Comparison of ENCODE assay signal across 10 mouse cellular contexts in genomic region chr3:142674607-142675006, GRCm38 (mm10). TPM values are rescaled to one million over a fixed set of nuclear protein-coding genes. Genes with fewer than 3 reads are reported as not detected.
A peak's percentile ranks its signal among the peaks of the same experiment; 100 is the strongest.
DNase-seq lines count a peak whose midpoint lies in the region; ATAC-seq and TF ChIP-seq lines count a peak whose summit lies in the region.
"Had no signal": no experiment of that assay in that cellular context is flagged by ENCODE, and none has a peak within 500 bp of the region (broad histone marks: within the 10 kb centered on the region; RNA-seq: fewer than 3 reads in every experiment).

No protein-coding gene starts in this region.

- peak; percentile 64 for TF ChIP-seq CTCF in forebrain, postnatal 0 days (IDR thresholded peaks at IDR 0.05; ENCODE audit: low read depth)
- 0 out of 2 replicates have a peak, but pooled peaks have one; percentile 21 for TF ChIP-seq CTCF in lung, adult 2 months (IDR thresholded peaks at IDR 0.05; ENCODE audit: insufficient read depth, low read length)
- TF ChIP-seq CTCF in brain, embryonic 14.5 days (IDR thresholded peaks at IDR 0.05; ENCODE audit: borderline replicate concordance, extremely low read depth, insufficient read depth, insufficient read length), result no peak

- ATAC-seq in forebrain, postnatal 0 days, result no peak

- H3K4me3 ChIP-seq in forebrain, postnatal 0 days (ENCODE audit: low read depth, low read length), result no peak overlapping the region
- H3K4me3 ChIP-seq in forebrain, embryonic 10.5 days, result no peak overlapping the region
- H3K4me3 ChIP-seq in lung, adult 2 months (replicated peaks; ENCODE audit: extremely low read depth, low read depth, low read length), result no peak overlapping the region
- H3K4me3 ChIP-seq: hindbrain, embryonic 12.5 days had no signal

- WGBS in forebrain, postnatal 0 days, result 77% methylated on average over 1 of the region's 1 CpGs
- 69% methylated on average over 1 of the region's 1 CpGs for WGBS in forebrain, embryonic 10.5 days
- 81% methylated on average over 1 of the region's 1 CpGs for WGBS in lung, adult 2 months

- peak; percentile 33 for DNase-seq in forebrain, postnatal 0 days
- no peak for DNase-seq in forebrain, embryonic 10.5 days (ENCODE audit: extremely low spot score, low spot score)
- DNase-seq in lung, adult 2 months, result no peak
- DNase-seq in lung, postnatal 10 days, result no peak
- peak; percentile 35 for DNase-seq in brain, embryonic 14.5 days (ENCODE audit: low read depth)
- DNase-seq in retina, postnatal 1 day, result peak; percentile 11
- no peak for DNase-seq in right cerebral cortex, adult 2 months (ENCODE audit: low spot score in 2 of 2)
- no peak for DNase-seq in layer of hippocampus, adult 11-12 months (ENCODE audit: low spot score)

- no peak for TF ChIP-seq POLR2A in lung, adult 2 months (IDR thresholded peaks at IDR 0.05; ENCODE audit: borderline replicate concordance, extremely low read depth, low read depth, low read length)
- no peak for TF ChIP-seq POLR2A in brain, embryonic 14.5 days (IDR thresholded peaks at IDR 0.05; ENCODE audit: borderline replicate concordance, extremely low read depth, insufficient read depth, insufficient read length, poor library complexity, severe bottlenecking)

- H3K36me3 ChIP-seq in forebrain, postnatal 0 days (ENCODE audit: insufficient read depth), result no peaks in the 10 kb centered on the region
- H3K36me3 ChIP-seq in forebrain, embryonic 10.5 days (replicated peaks), result no peaks in the 10 kb centered on the region
- H3K36me3 ChIP-seq: hindbrain, embryonic 12.5 days had no signal

- H3K4me2 ChIP-seq in forebrain, postnatal 0 days (ENCODE audit: low read depth), result no peak overlapping the region
- H3K4me2 ChIP-seq: hindbrain, embryonic 12.5 days had no signal

- no peak overlapping the region for H3K27ac ChIP-seq in forebrain, postnatal 0 days (ENCODE audit: low read depth, low read length)
- no peak overlapping the region for H3K27ac ChIP-seq in forebrain, embryonic 10.5 days
- H3K27ac ChIP-seq: hindbrain, embryonic 12.5 days; macrophage had no signal

- no peak overlapping the region for H3K9ac ChIP-seq in forebrain, postnatal 0 days
- H3K9ac ChIP-seq: hindbrain, embryonic 12.5 days had no signal

- H3K27me3 ChIP-seq in forebrain, postnatal 0 days (ENCODE audit: insufficient read depth, low read length), result no peaks in the 10 kb centered on the region
- no peaks in the 10 kb centered on the region for H3K27me3 ChIP-seq in forebrain, embryonic 10.5 days (ENCODE audit: poor library complexity, severe bottlenecking)
- H3K27me3 ChIP-seq: hindbrain, embryonic 12.5 days had no signal

- H3K4me1 ChIP-seq in forebrain, postnatal 0 days (ENCODE audit: insufficient read depth), result no peaks in the 10 kb centered on the region
- no peaks in the 10 kb centered on the region for H3K4me1 ChIP-seq in forebrain, embryonic 10.5 days
- no peaks in the 10 kb centered on the region for H3K4me1 ChIP-seq in lung, adult 2 months (ENCODE audit: control insufficient read depth, insufficient read depth, low read length)
- H3K4me1 ChIP-seq: hindbrain, embryonic 12.5 days had no signal

- H3K9me3 ChIP-seq in forebrain, postnatal 0 days (ENCODE audit: low read length), result no peaks in the 10 kb centered on the region
- no peaks in the 10 kb centered on the region for H3K9me3 ChIP-seq in forebrain, embryonic 10.5 days
- H3K9me3 ChIP-seq: hindbrain, embryonic 12.5 days had no signal

RNA-seq across cellular contexts. Expression of gene Kyat3, which starts 26.2 kb away (rescaled TPM):
- 2.9 and 5.6 TPM in 2 replicates for total RNA-seq in forebrain, postnatal 0 days (2014; rRNA removed)
- 4.0 and 5.0 TPM in 2 replicates for polyA plus RNA-seq in forebrain, postnatal 0 days (2015; fragmentation: Nextera tagmentation; extraction: Ambion mirVana)
- 11.1 and 13.2 TPM in 2 replicates for polyA plus RNA-seq in forebrain, embryonic 10.5 days (2016; fragmentation: Nextera tagmentation; extraction: Ambion mirVana)
- 1.4 and 2.4 TPM in 2 replicates for polyA plus RNA-seq in lung, adult 2 months (2012; rRNA removed)
- polyA plus RNA-seq in brain, embryonic 14.5 days (2012; rRNA removed), result 3.2 and 3.6 TPM in 2 replicates

RNA-seq across cellular contexts. Expression of gene Gbp2, which starts 54.2 kb away (rescaled TPM):
- 1.5 and 2.1 TPM in 2 replicates for total RNA-seq in forebrain, postnatal 0 days (2014; rRNA removed)
- 1.1 and 1.5 TPM in 2 replicates for polyA plus RNA-seq in forebrain, postnatal 0 days (2015; fragmentation: Nextera tagmentation; extraction: Ambion mirVana)
- 0.11 TPM in 1 of 2 replicates, not detected in the other for polyA plus RNA-seq in forebrain, embryonic 10.5 days (2016; fragmentation: Nextera tagmentation; extraction: Ambion mirVana)
- polyA plus RNA-seq in lung, adult 2 months (2012; rRNA removed), result 19.6 and 24.6 TPM in 2 replicates
- 0.25 and 0.75 TPM in 2 replicates for polyA plus RNA-seq in brain, embryonic 14.5 days (2012; rRNA removed)

Comparison
In these comparisons a context has a peak if more than half of its experiments do, and no peak if none do; other contexts are left out.
1. DNase-seq: peak in forebrain, postnatal 0 days (single experiment), brain, embryonic 14.5 days (single experiment) and retina, postnatal 1 day (single experiment); none in forebrain, embryonic 10.5 days (single experiment), lung, adult 2 months (single experiment), lung, postnatal 10 days (single experiment), right cerebral cortex, adult 2 months (0 of 2) and layer of hippocampus, adult 11-12 months (single experiment).